Mouse (Mus musculus): ENCODE results near the gene Slf2.

- TF ChIP-seq CTCF (IDR thresholded peaks at IDR 0.05; ENCODE audit: control insufficient read depth, insufficient read depth, insufficient read length) (no peak), MAX (IDR thresholded peaks at IDR 0.05) (no peak), USF1 (IDR thresholded peaks at IDR 0.05; ENCODE audit: low read depth) (no peak), MYOD1 (IDR thresholded peaks at IDR 0.05; ENCODE audit: control insufficient read depth, insufficient read length, low read depth) (no peak), FOSL1 (IDR thresholded peaks at IDR 0.05; ENCODE audit: insufficient read depth, low read length, poor library complexity, severe bottlenecking) (no peak), MYOG (IDR thresholded peaks at IDR 0.05; ENCODE audit: control insufficient read depth, extremely low read depth, insufficient read length) (no peak)
These were observed 48.4 kb upstream of the Slf2 start for GRCm38 (mm10) chr19:44882552-44883024.

All from C2C12 (cell line).